In genomic region chr5:124263246-124263645, GRCm38 (mm10) we compare ENCODE assay signal across 29 mouse cellular contexts. TPM values are rescaled to one million over a fixed set of nuclear protein-coding genes. Genes with fewer than 3 reads are reported as not detected.
DNase-seq lines count a peak whose midpoint lies in the region; ATAC-seq lines count a peak whose summit lies in the region.
"Had no signal": no experiment of that assay in that cellular context is flagged by ENCODE, and none has a peak within 500 bp of the region (broad histone marks: within the 10 kb centered on the region; RNA-seq: fewer than 3 reads in every experiment).

No protein-coding gene starts in this region.

- no peak for ATAC-seq in limb, embryonic 12.5 days (ENCODE audit: insufficient number of reproducible peaks, insufficient read depth, low FRiP score, low TSS enrichment, low read depth)
- ATAC-seq in midbrain, embryonic 11.5 days (ENCODE audit: low FRiP score): no peak
- ATAC-seq in midbrain, embryonic 14.5 days (ENCODE audit: low FRiP score, low TSS enrichment): no peak
- ATAC-seq in stomach, embryonic 15.5 days (ENCODE audit: insufficient read depth, low FRiP score, low read depth): no peak
- ATAC-seq in frontal cortex, adult (ENCODE audit: low TSS enrichment): no peak
- ATAC-seq: forebrain, embryonic 14.5 days; inflammation-experienced regulatory T-cells, adult 6 months; liver, embryonic 12.5 days; liver, postnatal 0 days; midbrain, embryonic 16.5 days had no signal

- H3K4me2 ChIP-seq in limb, embryonic 12.5 days: no peak overlapping the region
- H3K4me2 ChIP-seq in midbrain, embryonic 11.5 days: no peak overlapping the region
- H3K4me2 ChIP-seq in midbrain, embryonic 14.5 days (ENCODE audit: low read length): no peak overlapping the region
- no peak overlapping the region for H3K4me2 ChIP-seq in stomach, embryonic 15.5 days
- H3K4me2 ChIP-seq: embryonic facial prominence, embryonic 12.5 days; heart, embryonic 13.5 days; hindbrain, embryonic 15.5 days; kidney, embryonic 15.5 days; liver, embryonic 12.5 days; neural tube, embryonic 12.5 days had no signal

- H3K4me3 ChIP-seq in limb, embryonic 12.5 days (replicated peaks): no peak overlapping the region
- no peak overlapping the region for H3K4me3 ChIP-seq in limb, embryonic 10.5 days
- H3K4me3 ChIP-seq in midbrain, embryonic 11.5 days (ENCODE audit: low read depth, low read length): no peak overlapping the region
- H3K4me3 ChIP-seq in midbrain, embryonic 14.5 days (replicated peaks; ENCODE audit: low read depth, low read length): no peak overlapping the region
- no peak overlapping the region for H3K4me3 ChIP-seq in stomach, embryonic 15.5 days (replicated peaks)
- H3K4me3 ChIP-seq: embryonic facial prominence, embryonic 12.5 days; heart, embryonic 13.5 days; hindbrain, embryonic 15.5 days; kidney, embryonic 15.5 days; layer of hippocampus, adult 2 months; left cerebral cortex, adult 2 months; liver, embryonic 12.5 days; neural tube, embryonic 12.5 days had no signal

- H3K27ac ChIP-seq in limb, embryonic 12.5 days: 0 out of 2 replicates have a peak overlapping the region, but pooled peaks have one; percentile 41
- H3K27ac ChIP-seq in limb, embryonic 10.5 days: no peak overlapping the region
- no peak overlapping the region for H3K27ac ChIP-seq in midbrain, embryonic 11.5 days (ENCODE audit: low read depth, low read length)
- no peak overlapping the region for H3K27ac ChIP-seq in midbrain, embryonic 14.5 days (replicated peaks; ENCODE audit: low read depth, low read length)
- H3K27ac ChIP-seq in stomach, embryonic 15.5 days: peak overlapping the region; percentile 79; the same call in 1 of the 2 replicates
- H3K27ac ChIP-seq: embryonic facial prominence, embryonic 12.5 days; heart, embryonic 13.5 days; hindbrain, embryonic 15.5 days; kidney, embryonic 15.5 days; layer of hippocampus, adult 2 months; left cerebral cortex, adult 2 months; liver, embryonic 12.5 days; neural tube, embryonic 12.5 days had no signal

- H3K4me1 ChIP-seq in limb, embryonic 12.5 days (replicated peaks): no peaks in the 10 kb centered on the region
- no peaks in the 10 kb centered on the region for H3K4me1 ChIP-seq in limb, embryonic 10.5 days
- no peaks in the 10 kb centered on the region for H3K4me1 ChIP-seq in midbrain, embryonic 11.5 days (ENCODE audit: control insufficient read depth, insufficient read depth, low read length)
- no peaks in the 10 kb centered on the region for H3K4me1 ChIP-seq in midbrain, embryonic 14.5 days (ENCODE audit: control insufficient read depth, insufficient read depth, low read length)
- H3K4me1 ChIP-seq in stomach, embryonic 15.5 days: no peaks in the 10 kb centered on the region
- H3K4me1 ChIP-seq: embryonic facial prominence, embryonic 12.5 days; hindbrain, embryonic 15.5 days; kidney, embryonic 15.5 days; neural tube, embryonic 12.5 days had no signal

- no peak for DNase-seq in limb, embryonic 10.5 days (ENCODE audit: low spot score)
- DNase-seq in midbrain, embryonic 11.5 days (ENCODE audit: low spot score, missing footprints): peak; percentile 21
- no peak for DNase-seq in midbrain, embryonic 14.5 days
- no peak for DNase-seq in adipocyte (ENCODE audit: low spot score)
- DNase-seq: adrenal gland, postnatal 14 days; cerebellum, adult 11-12 months; cerebellum, adult 9-11 months; embryo, embryonic 11 days; gastrocnemius, postnatal 25 days; heart, postnatal 10 days; kidney, adult 18-20 months; kidney, postnatal 36 days; liver, postnatal 0 days; right cerebral cortex, adult 18-20 months; thymus, postnatal 14 days had no signal

- H3K9me3 ChIP-seq in limb, embryonic 12.5 days: no peaks in the 10 kb centered on the region
- no peaks in the 10 kb centered on the region for H3K9me3 ChIP-seq in limb, embryonic 10.5 days (replicated peaks)
- H3K9me3 ChIP-seq in midbrain, embryonic 11.5 days (ENCODE audit: control insufficient read depth, low read length): no peaks in the 10 kb centered on the region
- no peaks in the 10 kb centered on the region for H3K9me3 ChIP-seq in midbrain, embryonic 14.5 days (ENCODE audit: control insufficient read depth, low read length)
- H3K9me3 ChIP-seq in stomach, embryonic 15.5 days: no peaks in the 10 kb centered on the region
- H3K9me3 ChIP-seq: embryonic facial prominence, embryonic 12.5 days; heart, embryonic 13.5 days; hindbrain, embryonic 15.5 days; kidney, embryonic 15.5 days; liver, embryonic 12.5 days; neural tube, embryonic 12.5 days had no signal

- no peaks in the 10 kb centered on the region for H3K27me3 ChIP-seq in limb, embryonic 12.5 days
- H3K27me3 ChIP-seq in limb, embryonic 10.5 days (ENCODE audit: low read depth, poor library complexity, severe bottlenecking): no peaks in the 10 kb centered on the region
- H3K27me3 ChIP-seq in midbrain, embryonic 11.5 days (ENCODE audit: control insufficient read depth, insufficient read depth, low read length): no peaks in the 10 kb centered on the region
- H3K27me3 ChIP-seq in midbrain, embryonic 14.5 days (ENCODE audit: control insufficient read depth, insufficient read depth, low read length): no peaks in the 10 kb centered on the region
- H3K27me3 ChIP-seq in stomach, embryonic 15.5 days (replicated peaks): no peaks in the 10 kb centered on the region
- H3K27me3 ChIP-seq: embryonic facial prominence, embryonic 12.5 days; heart, embryonic 13.5 days; hindbrain, embryonic 15.5 days; kidney, embryonic 15.5 days; liver, embryonic 12.5 days; neural tube, embryonic 12.5 days had no signal

- H3K9ac ChIP-seq in limb, embryonic 12.5 days (replicated peaks): no peak overlapping the region
- no peak overlapping the region for H3K9ac ChIP-seq in midbrain, embryonic 11.5 days (ENCODE audit: low read length)
- no peak overlapping the region for H3K9ac ChIP-seq in midbrain, embryonic 14.5 days (replicated peaks; ENCODE audit: low read length)
- H3K9ac ChIP-seq in stomach, embryonic 15.5 days: no peak overlapping the region
- H3K9ac ChIP-seq: embryonic facial prominence, embryonic 12.5 days; heart, embryonic 13.5 days; hindbrain, embryonic 15.5 days; kidney, embryonic 15.5 days; liver, embryonic 12.5 days; liver, postnatal 0 days; neural tube, embryonic 12.5 days had no signal

- 85% methylated on average over 4 of the region's 4 CpGs for WGBS in limb, embryonic 12.5 days
- WGBS in limb, embryonic 10.5 days: 85% methylated on average over 4 of the region's 4 CpGs
- 84% methylated on average over 4 of the region's 4 CpGs for WGBS in midbrain, embryonic 11.5 days
- 84% methylated on average over 4 of the region's 4 CpGs for WGBS in midbrain, embryonic 14.5 days
- WGBS in stomach, embryonic 15.5 days: 62% methylated on average over 4 of the region's 4 CpGs

- H3K36me3 ChIP-seq in limb, embryonic 12.5 days: peaks cover 81% of the 10 kb centered on the region
- H3K36me3 ChIP-seq in limb, embryonic 10.5 days: peaks cover 94% of the 10 kb centered on the region
- H3K36me3 ChIP-seq in midbrain, embryonic 11.5 days (ENCODE audit: control insufficient read depth, insufficient read depth, low read length): peaks cover 13% of the 10 kb centered on the region
- H3K36me3 ChIP-seq in midbrain, embryonic 14.5 days (ENCODE audit: control insufficient read depth, insufficient read depth, low read length): peaks cover 78% of the 10 kb centered on the region
- H3K36me3 ChIP-seq in stomach, embryonic 15.5 days: peaks cover 7% of the 10 kb centered on the region; the same call in 1 of the 2 replicates

RNA-seq across cellular contexts. Expression of gene Pitpnm2, which starts 13.7 kb away (rescaled TPM):
- polyA plus RNA-seq in limb, embryonic 12.5 days (2016; fragmentation: Nextera tagmentation; extraction: Ambion mirVana): 3.1 and 3.6 TPM in 2 replicates
- polyA plus RNA-seq in limb, embryonic 10.5 days (2016; fragmentation: Nextera tagmentation; extraction: Ambion mirVana): 2.0 and 2.4 TPM in 2 replicates
- polyA plus RNA-seq in midbrain, embryonic 11.5 days (2014; fragmentation: Nextera tagmentation; extraction: Ambion mirVana): 4.6 and 5.0 TPM in 2 replicates
- 10.7 and 11.6 TPM in 2 replicates for polyA plus RNA-seq in midbrain, embryonic 14.5 days (2014; fragmentation: Nextera tagmentation; extraction: Ambion mirVana)
- 5.1 and 5.2 TPM in 2 replicates for polyA plus RNA-seq in stomach, embryonic 15.5 days (2015; fragmentation: Nextera tagmentation; extraction: Ambion mirVana)

Comparison
In these comparisons a context has a peak if more than half of its experiments do, and no peak if none do; other contexts are left out.
1. H3K27ac ChIP-seq: peak in limb, embryonic 12.5 days (single experiment) and stomach, embryonic 15.5 days (single experiment); none in limb, embryonic 10.5 days (single experiment), midbrain, embryonic 11.5 days (single experiment) and midbrain, embryonic 14.5 days (single experiment).